Mouse (Mus musculus) hindbrain, embryonic 16.5 days (tissue): ENCODE results near the gene Tenm3. TPM values are rescaled to one million over a fixed set of nuclear protein-coding genes. Genes with fewer than 3 reads are reported as not detected.

Source experiments
- ATAC-seq: fragments of 200-750 bp; cut with Nextera tagmentation; 2 replicates; pipeline ENCODE4 v1.8.0; 2017; ENCODE audit warnings: moderate TSS enrichment, moderate library complexity
- H3K27ac ChIP-seq: fragments of 300-500 bp; sonication (generic); 2 replicates; pipeline ENCODE4 v1.5.1; 2014; ENCODE audit warnings: low read depth, mild to moderate bottlenecking, control low read depth, low read length, moderate library complexity
- H3K27me3 ChIP-seq: fragments of 300-500 bp; sonication (generic); replicated peaks from 2 replicates; pipeline ENCODE4 v1.6.1; 2014; ENCODE audit warnings: low read length; ENCODE audit not compliant: control insufficient read depth, insufficient read depth
- H3K36me3 ChIP-seq: fragments of 300-500 bp; sonication (generic); 2 replicates; pipeline ENCODE4 v1.6.1; 2014; ENCODE audit warnings: mild to moderate bottlenecking, low read length, moderate library complexity, mixed read lengths; ENCODE audit not compliant: control insufficient read depth, insufficient read depth
- H3K4me1 ChIP-seq: fragments of 300-500 bp; sonication (generic); 2 replicates; pipeline ENCODE4 v1.6.1; 2014; ENCODE audit warnings: low read depth, low read length; ENCODE audit not compliant: control insufficient read depth, insufficient read depth
- H3K4me2 ChIP-seq: fragments of 300-500 bp; sonication (generic); 2 replicates; pipeline ENCODE4 v1.6.1; 2014; ENCODE audit warnings: mild to moderate bottlenecking, low read length, control low read depth, moderate library complexity
- H3K4me3 ChIP-seq: fragments of 300-500 bp; sonication (generic); 2 replicates; pipeline ENCODE4 v1.5.1; 2014; ENCODE audit warnings: mild to moderate bottlenecking, low read length, control low read depth, moderate library complexity
- H3K9ac ChIP-seq: fragments of 300-500 bp; sonication (generic); 2 replicates; pipeline ENCODE4 v1.6.1; 2014; ENCODE audit warnings: low read depth, mild to moderate bottlenecking, control low read depth, low read length, moderate library complexity
- H3K9me3 ChIP-seq: fragments of 300-500 bp; sonication (generic); 2 replicates; pipeline ENCODE4 v1.6.1; 2014; ENCODE audit warnings: mild to moderate bottlenecking, low read length, moderate library complexity; ENCODE audit not compliant: control insufficient read depth
- WGBS: fragments of 180-500 bp; shearing (Covaris S2); extraction: QIAGEN DNeasy Blood & Tissue Kit; methylation state at CpG from one replicate; pipeline ENCODE4 v1.1.7; 2014; 5-methylcytosine and 5-hydroxymethylcytosine counted together
- polyA plus RNA-seq: library from polyadenylated mRNA; unstranded; fragments of >200 nt; fragmentation: Nextera tagmentation; extraction: Ambion mirVana; gene quantifications from 2 replicates; pipeline ENCODE4 v1.2.1, GENCODE M21; 2015

Gene Tenm3
- polyA plus RNA-seq, 1 experiment from 2014 or later, result 24.2 TPM

GRCm38 (mm10) chr8:48636979-48637378, 206.8 kb downstream of the Tenm3 start:
- 89% methylated on average over 5 of the region's 5 CpGs for WGBS
- Histone ChIP-seq H3K9ac (no peak overlapping the region), H3K4me3 (no peak overlapping the region), H3K27me3 (no peaks in the 10 kb centered on the region), H3K4me2 (no peak overlapping the region), H3K27ac (no peak overlapping the region), H3K9me3 (no peaks in the 10 kb centered on the region), H3K36me3 (no peaks in the 10 kb centered on the region), H3K4me1 (no peaks in the 10 kb centered on the region)
- ATAC-seq, result no peak

- no peak for ATAC-seq
- Histone ChIP-seq H3K27me3 (no peaks in the 10 kb centered on the region), H3K4me2 (no peak overlapping the region), H3K27ac (no peak overlapping the region), H3K4me1 (no peaks in the 10 kb centered on the region), H3K36me3 (no peaks in the 10 kb centered on the region), H3K9me3 (no peaks in the 10 kb centered on the region), H3K9ac (no peak overlapping the region), H3K4me3 (no peak overlapping the region)
- WGBS, result 75% methylated on average over 4 of the region's 4 CpGs
These were observed 207.9 kb downstream of the Tenm3 start for GRCm38 (mm10) chr8:48635815-48636214.

GRCm38 (mm10) chr8:48633426-48633825, 210.3 kb downstream of the Tenm3 start:
- Histone ChIP-seq H3K4me1 (no peaks in the 10 kb centered on the region), H3K9ac (no peak overlapping the region), H3K4me3 (no peak overlapping the region), H3K27me3 (no peaks in the 10 kb centered on the region), H3K4me2 (no peak overlapping the region), H3K9me3 (no peaks in the 10 kb centered on the region), H3K27ac (no peak overlapping the region), H3K36me3 (no peaks in the 10 kb centered on the region)
- WGBS, result 86% methylated on average over 8 of the region's 8 CpGs
- no peak for ATAC-seq

GRCm38 (mm10) chr8:48622517-48623153, 221.1 kb downstream of the Tenm3 start:
- H3K9me3 ChIP-seq, result no peaks in the 10 kb centered on the region
- no peak for ATAC-seq
- 77% methylated on average over 11 of the region's 11 CpGs for WGBS
- H3K36me3 ChIP-seq, result no peaks in the 10 kb centered on the region
- H3K27me3 ChIP-seq, result no peaks in the 10 kb centered on the region
- H3K4me2 ChIP-seq, result no peak overlapping the region
- H3K4me1 ChIP-seq, result no peaks in the 10 kb centered on the region
- H3K27ac ChIP-seq, result no peak overlapping the region
- no peak overlapping the region for H3K4me3 ChIP-seq
- no peak overlapping the region for H3K9ac ChIP-seq

GRCm38 (mm10) chr8:48615088-48615487, 228.7 kb downstream of the Tenm3 start:
- H3K4me3 ChIP-seq, result no peak overlapping the region
- H3K9ac ChIP-seq, result no peak overlapping the region
- H3K27ac ChIP-seq, result no peak overlapping the region
- no peak overlapping the region; the same call in 1 of the 2 replicates for H3K4me2 ChIP-seq
- H3K4me1 ChIP-seq, result no peaks in the 10 kb centered on the region
- WGBS, result 27% methylated on average over 8 of the region's 8 CpGs
- no peaks in the 10 kb centered on the region for H3K36me3 ChIP-seq
- no peaks in the 10 kb centered on the region for H3K9me3 ChIP-seq
- peak; percentile 52; the same call in 1 of the 2 replicates for ATAC-seq
- H3K27me3 ChIP-seq, result no peaks in the 10 kb centered on the region

- H3K4me2 ChIP-seq, result no peak overlapping the region
- H3K4me1 ChIP-seq, result no peaks in the 10 kb centered on the region
- no peaks in the 10 kb centered on the region for H3K27me3 ChIP-seq
- no peak overlapping the region for H3K27ac ChIP-seq
- H3K9ac ChIP-seq, result no peak overlapping the region
- 72% methylated on average over 10 of the region's 10 CpGs for WGBS
- no peaks in the 10 kb centered on the region for H3K36me3 ChIP-seq
- no peaks in the 10 kb centered on the region for H3K9me3 ChIP-seq
- ATAC-seq, result no peak
- no peak overlapping the region for H3K4me3 ChIP-seq
These were observed 231.7 kb downstream of the Tenm3 start for GRCm38 (mm10) chr8:48611934-48612512.

- Histone ChIP-seq H3K27ac (no peak overlapping the region), H3K36me3 (no peaks in the 10 kb centered on the region), H3K4me1 (no peaks in the 10 kb centered on the region), H3K4me2 (no peak overlapping the region; the same call in 1 of the 2 replicates), H3K4me3 (no peak overlapping the region), H3K27me3 (no peaks in the 10 kb centered on the region), H3K9me3 (no peaks in the 10 kb centered on the region), H3K9ac (no peak overlapping the region)
- no peak for ATAC-seq
- WGBS, result 40% methylated on average over 12 of the region's 12 CpGs
These were observed 232.6 kb downstream of the Tenm3 start for GRCm38 (mm10) chr8:48611126-48611525.

- Histone ChIP-seq H3K4me3 (no peak overlapping the region), H3K9ac (no peak overlapping the region), H3K27me3 (no peaks in the 10 kb centered on the region), H3K36me3 (no peaks in the 10 kb centered on the region), H3K27ac (no peak overlapping the region), H3K9me3 (no peaks in the 10 kb centered on the region), H3K4me1 (no peaks in the 10 kb centered on the region), H3K4me2 (no peak overlapping the region)
- WGBS, result 64% methylated on average over 6 of the region's 6 CpGs
- no peak for ATAC-seq
These were observed 233.4 kb downstream of the Tenm3 start for GRCm38 (mm10) chr8:48610316-48610715.

GRCm38 (mm10) chr8:48609684-48610083, 234.1 kb downstream of the Tenm3 start:
- Histone ChIP-seq H3K9ac (no peak overlapping the region), H3K4me3 (no peak overlapping the region), H3K27me3 (no peaks in the 10 kb centered on the region), H3K27ac (no peak overlapping the region), H3K9me3 (no peaks in the 10 kb centered on the region), H3K36me3 (no peaks in the 10 kb centered on the region), H3K4me1 (no peaks in the 10 kb centered on the region), H3K4me2 (no peak overlapping the region)
- 88% methylated on average over 4 of the region's 4 CpGs for WGBS
- ATAC-seq, result no peak
